Mouse (Mus musculus) C2C12 (cell line): ENCODE results near the gene Gm6169.

Experiments
- CTCF ChIP-seq: IDR thresholded peaks from one replicate; pipeline ENCODE4 v1.5.1; 2011; ENCODE audit not compliant: control insufficient read depth, insufficient read depth, insufficient read length
- FOSL1 ChIP-seq: IDR thresholded peaks from one replicate; pipeline ENCODE4 v1.8.0; 2011; ENCODE audit warnings: mild to moderate bottlenecking, low read length; ENCODE audit not compliant: poor library complexity, insufficient read depth, severe bottlenecking

GRCm38 (mm10) chr13:97082432-97082831 is 16.6 kb downstream of the Gm6169 start:
- TF ChIP-seq FOSL1 (no peak), CTCF (no peak)
